Mouse (Mus musculus) retina, adult 2 months (tissue): ENCODE results near the gene Orai1.

Experiments used
- DNase-seq: peaks from one replicate; pipeline ENCODE4 v3.0.0-alpha.2; 2012; ENCODE audit warnings: low read depth, low spot score

Gene Orai1

DNA sequence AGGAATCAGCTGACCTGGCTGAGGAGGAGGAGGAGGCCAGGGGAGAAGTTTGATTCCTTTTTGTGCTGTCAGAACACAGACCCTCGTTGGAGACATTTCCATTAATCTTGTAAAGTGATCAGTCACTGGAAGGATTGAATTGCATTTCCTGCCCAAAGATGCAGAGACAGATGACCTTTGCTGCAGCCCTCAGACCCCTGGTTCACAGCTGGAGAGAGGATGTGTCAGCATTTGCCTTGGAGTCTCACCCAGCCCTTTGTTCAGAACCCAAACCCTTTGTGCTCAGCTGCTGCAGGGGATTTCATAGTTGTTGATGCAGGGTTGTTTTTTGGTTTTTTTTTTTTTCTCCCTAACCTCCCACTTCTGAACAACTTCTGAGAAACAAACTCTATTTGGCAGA lies 20.0 kb upstream of the Orai1 start:
- no peak for DNase-seq

DNA sequence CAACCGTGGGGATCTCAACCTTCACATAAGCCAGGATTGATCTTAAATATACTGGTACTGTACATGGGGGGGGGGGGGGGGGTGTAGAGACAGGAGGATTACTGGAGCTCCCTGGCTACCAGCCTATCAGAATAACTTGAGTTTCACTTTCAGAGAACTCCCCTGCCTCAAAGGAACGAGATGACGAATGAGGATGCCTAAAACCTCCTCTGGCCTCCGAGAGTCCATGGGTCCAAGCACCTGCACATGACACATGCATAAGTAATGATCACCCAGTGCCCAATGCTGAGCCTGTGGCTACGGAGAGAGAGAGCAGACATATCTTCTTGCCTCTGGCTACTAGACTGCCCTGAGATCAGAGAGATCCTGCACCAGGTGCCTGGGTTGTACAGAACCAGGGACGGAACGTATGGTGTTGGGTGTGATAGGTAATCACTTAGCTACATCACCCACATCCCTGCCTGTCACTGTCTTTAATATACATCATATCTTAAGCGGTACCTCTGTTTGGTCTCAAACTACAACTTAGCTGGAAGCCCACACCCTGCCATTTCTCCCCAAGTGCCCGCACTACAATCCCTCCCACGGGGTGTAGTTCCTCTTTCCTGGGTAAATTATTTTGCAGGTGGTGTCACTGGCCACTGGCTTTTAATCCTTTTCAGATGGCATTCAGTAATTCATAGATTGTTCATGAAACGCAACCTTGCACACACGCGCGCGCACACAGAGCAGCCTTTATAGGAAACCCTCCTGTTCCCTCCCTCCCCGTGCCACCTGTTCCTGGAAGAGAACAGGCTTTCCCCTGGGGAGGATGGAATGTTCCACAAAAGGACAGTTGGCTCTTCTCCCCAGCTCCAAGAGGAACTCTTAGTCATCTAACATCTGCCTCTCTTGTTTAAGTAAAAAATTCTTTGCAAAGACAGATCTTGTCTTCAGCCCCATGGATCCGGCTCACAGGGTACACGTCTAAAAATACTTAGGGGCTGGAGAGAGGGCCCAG lies 17.4 kb upstream of the Orai1 start:
- no peak for DNase-seq

DNA sequence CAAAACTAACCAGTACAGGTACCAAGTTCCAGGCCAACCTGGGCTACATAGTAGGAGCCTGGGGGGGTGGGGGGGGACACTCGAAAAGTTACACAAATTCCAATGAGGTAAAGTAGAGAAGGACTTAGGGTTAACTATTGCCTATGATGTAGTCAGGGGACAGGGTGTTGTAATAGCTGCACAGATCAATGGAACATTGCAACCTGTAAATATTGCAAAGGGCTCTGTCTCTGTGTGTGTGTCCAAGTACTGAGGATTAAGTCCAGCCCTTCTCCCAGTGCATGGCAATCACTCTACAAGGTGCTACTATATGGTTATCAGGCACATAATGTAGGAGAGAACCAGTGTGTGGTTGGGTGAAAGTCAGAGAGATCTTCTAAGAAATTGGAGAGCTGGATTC lies 14.0 kb upstream of the Orai1 start:
- DNase-seq = no peak

DNA sequence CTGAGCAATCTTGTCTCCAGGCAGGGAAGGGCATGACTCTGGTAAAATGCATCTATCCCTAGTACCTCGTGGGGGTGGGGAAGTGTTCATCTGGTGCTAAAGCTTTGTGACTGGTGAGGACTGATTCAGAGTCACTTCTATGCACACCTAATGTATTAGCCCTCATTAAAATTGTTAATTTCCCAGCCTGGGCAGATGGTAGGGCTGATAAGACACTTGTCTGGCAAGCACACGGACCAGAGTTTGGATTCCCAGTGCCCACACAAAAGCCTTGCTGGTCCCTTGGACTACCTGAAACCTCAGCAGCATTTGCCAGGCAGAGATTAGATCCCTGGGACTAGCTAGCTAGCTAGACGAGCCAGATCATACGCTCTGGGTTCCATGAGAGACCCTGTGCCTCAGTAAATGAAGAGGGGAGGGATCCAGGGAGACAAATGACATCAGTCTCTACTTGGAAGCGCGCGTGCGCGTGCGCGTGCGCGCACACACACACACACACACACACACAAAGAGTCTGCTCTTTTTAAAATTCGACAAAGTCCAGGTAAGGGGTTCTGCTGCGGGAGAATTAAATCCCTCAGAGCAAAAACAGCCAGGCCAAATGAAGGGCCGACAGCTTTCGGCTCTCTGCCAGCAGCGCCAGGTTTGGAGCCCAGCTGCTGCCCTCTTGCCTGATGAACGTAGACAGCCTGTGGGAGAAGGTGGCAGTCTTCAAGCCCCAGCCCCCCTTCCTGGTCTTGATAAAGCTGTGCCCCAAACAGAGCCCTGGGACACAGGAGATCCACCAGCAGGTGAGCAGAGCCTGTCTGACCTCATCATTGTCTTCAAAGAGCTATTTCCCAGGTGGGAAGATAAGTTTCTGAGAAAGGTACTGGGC lies 8.9 kb upstream of the Orai1 start:
- no peak for DNase-seq

DNA sequence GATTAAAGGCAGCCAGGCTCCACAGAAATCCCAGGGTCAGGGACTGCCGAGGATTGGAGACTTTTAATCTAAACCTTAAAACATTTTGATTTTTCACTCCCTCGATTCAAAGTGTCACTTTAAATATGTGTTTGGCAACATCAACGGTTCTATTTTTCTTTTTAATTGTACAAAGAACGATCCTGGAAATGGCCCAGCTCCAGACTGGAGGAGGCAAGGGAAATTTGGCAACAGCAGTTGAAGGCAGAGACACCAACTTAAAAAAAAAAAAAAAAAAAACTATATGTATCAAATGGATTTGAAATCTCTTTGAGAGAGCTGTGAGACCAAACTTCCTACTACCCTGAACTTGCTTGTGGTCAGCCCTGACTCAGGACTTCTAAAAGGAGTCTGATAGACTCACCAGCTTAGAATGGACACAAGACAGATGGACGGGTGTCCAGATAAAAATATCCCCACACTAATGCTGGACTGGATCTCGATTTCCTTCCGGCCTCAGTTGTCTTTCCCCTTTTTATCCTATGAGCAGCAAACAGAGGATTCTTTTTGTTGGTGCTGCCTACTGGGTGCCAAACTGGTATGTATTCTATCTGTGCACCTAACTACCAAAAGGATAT lies 5.9 kb upstream of the Orai1 start:
- no peak for DNase-seq

DNA sequence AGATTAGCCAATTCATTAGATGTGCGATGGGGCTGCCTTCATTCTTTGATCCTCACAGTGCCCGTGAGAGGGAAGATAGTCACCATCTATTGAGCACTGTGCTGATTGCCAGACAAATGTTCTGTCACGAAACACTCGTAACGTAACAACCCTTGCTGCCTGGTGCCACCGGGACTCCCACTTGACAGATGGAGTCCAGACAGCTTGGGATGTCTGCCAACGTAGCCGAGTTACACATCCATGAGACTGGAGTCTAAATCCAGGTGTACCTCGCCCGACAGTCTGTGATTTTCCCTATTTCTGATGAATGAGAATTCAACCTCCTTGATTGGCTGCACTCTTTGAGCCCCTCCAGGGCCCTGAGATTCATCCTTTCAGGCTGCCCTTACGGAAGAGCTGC lies 5.0 kb upstream of the Orai1 start:
- DNase-seq = no peak

DNA sequence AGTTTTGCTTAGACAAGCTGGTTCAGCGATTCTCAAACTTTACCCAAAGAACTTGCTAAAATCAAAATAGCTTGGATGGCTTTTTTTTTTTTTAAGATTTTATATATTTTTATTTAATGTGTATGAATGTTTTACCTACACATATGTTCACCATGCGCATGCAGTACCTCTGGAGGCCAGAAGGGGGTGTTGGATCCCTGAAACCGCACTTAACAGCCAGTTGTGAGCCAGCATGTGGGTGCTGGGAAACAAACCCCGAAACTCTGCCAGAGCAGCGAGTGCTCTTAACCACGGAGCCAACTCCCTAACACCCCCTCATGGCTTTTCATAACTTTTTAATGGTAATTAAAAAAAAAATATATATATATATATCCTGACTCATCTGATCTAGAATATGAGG lies 4.1 kb upstream of the Orai1 start:
- no peak for DNase-seq

DNA sequence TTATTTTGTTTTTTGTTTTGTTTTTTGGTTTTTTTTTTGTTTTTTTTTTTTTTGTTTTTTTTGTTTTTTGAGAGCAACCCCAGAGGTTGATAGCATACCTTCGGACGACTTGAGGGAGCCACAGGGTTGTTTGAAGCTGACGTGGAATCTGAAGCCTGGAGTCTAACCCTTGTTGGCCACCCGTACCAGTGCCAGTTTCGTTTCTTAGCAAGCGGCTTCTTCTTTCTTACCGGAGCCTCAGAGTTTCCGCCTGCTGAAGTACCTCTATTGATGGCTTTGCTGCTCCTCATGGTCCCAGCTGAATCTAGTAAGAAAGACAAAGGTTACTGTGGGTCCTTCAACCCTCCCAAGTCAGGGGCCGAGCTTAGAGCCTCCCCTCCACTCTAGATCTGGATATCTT lies 3.2 kb upstream of the Orai1 start:
- DNase-seq = no peak

DNA sequence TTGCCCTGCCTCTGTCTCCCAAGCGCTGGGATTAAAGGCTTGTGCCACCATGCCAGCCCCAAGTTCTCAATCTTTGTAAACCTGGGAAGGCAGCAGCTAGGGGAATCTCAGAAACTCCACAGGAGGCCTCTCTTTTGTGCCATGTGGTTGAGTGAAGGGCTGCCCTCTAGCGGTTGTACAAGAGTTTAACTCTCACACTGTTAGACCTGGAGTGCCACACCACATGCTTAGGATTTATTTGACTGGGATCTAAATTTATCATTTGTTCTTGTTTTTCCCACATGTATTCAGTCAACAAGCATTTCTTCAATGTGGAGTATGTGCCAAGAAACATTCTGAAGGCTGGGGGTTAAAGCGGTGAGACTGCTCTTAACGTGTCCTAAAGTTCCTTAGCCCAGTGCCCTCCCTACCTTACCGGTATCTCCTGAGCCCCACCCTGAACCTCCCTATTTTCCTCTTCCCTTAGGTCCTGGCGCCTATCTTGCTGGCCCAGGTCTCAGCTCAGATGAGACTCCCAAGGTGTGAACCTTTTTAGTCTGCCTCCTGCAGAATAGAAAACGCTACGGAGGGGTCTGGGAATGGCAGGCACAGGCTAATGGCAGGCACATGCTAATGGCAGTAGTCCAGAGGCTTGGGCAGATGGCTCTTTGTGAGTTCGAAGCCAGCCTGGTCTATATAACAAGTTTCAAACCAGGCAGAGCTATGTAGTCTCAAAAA lies 1.1 kb upstream of the Orai1 start:
- DNase-seq = no peak

DNA sequence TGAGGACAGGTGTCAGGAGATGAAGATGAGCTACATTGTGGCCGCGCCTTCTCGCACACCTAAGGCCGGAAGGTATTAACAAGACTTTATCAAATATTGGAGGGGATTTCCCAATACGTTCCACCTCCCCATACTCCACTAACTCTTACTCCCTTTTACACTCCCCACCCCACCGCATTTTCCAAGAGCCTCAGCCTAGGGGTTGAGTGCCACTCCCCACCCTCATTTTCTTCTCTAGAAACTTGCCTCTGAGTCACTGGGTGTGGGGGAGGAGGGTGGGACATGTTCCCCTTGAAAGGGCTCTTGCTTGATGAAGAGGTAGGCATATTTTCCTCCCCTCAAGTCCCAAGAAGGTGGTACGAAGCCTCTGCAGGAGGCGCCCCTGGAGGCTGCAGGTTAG lies 1.0 kb downstream of the Orai1 start:
- no peak for DNase-seq

DNA sequence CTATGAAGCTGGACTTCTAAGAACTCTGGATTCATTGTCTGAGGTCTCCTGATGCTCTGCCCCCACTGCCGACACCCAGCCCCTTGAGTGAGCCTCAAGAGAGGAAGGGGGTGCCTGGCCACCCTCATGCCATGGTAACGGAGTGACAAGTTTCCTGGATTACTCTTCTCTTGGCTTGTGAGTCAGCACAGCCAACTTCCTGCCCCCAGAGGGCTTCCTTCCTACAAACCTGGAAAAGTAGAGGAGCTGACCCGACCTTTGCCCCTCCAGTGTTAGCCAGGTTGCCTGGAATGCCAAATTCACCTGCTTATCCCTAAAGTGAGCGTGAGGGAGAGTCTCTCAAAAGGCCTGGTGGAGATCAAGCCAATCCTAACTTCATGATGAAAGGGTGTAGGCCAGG lies 2.6 kb downstream of the Orai1 start:
- no peak for DNase-seq

DNA sequence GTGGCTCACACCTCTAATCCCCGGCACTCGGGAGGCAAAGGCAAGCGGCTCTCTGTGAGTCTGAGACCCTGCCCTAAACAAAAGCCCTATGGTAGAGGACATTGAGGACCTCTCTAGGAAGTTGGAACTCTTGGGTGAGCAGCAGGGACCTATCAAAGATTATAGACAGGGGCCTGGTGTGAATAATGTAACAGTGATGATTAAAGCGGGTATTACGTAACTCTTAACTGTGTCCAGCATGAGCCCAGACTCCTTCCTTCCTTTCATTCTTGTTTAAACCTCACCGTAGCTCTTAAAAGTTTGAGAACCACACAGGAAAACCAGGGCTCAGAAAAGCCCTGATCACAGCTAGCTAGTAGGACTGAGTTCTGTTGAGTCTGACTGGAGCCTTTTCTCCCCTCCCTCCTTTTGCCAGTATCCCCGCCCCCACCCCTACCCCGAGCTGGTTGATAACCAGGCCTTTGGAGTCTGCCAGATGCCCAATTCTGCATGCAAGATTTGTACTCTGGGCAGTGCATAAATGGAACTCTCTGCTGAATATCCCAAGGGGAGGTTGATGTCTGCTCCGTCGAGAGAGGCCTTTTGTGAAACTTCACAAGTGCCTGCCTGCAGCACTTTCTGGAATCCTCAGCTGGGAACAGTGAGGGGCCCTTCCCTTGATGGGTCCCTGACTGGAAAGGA lies 4.6 kb downstream of the Orai1 start:
- no peak for DNase-seq

DNA sequence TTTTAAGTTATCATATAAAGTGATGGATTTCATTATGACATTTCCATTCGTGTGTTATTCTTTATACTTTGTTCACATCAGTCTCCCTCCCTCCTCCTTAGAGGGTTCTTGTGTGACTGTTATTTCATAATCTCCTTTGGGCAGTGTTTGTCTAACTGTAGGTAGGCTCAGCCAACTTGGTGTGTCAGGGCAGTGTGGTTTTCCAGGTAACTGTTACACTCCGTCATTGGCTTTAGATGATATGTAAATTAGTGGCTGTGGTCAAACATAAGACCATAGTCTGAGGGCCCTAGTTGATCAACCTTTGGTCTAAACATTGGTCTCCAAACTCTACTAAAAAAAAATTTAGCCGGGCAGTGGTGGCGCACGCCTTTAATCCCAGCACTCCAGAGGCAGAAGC lies 5.6 kb downstream of the Orai1 start:
- no peak for DNase-seq

DNA sequence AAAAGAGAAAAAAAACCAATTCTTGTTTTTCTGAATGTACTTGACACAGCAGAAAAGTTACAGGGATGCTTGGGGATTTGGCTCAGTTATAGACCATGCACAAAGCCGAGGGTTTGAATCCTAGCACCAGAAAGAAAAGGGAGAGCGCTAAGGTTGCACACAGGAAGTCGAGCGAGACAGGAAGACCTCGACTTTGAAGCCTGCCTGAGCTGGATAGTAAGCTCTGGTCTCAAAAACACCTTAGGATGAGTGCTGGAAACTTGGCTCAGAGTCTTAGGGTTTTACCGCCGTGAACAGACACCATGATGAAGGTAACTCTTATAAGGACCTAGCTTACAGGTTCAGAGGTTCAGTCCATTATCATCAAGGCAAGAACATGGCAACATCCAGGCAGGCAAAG lies 6.6 kb downstream of the Orai1 start:
- DNase-seq = no peak

DNA sequence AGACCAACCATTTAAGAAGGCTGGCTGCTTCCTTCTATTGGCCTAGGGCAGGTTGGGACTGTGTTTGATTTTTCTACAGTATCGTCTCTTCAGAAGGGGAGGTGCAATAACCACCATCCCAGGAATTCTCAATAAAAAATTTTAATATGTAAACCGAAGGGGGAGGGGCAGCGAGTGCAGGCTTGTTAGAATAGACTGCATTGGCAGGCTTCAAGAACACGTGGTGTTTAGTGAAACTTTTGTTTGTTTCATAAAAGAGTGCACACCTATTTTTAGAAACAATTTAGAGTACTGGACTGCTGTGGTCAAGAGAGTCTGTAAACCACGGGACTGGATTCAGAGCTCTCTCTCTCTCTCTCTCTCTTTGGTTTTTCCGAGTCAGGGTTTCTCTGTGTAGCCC lies 8.2 kb downstream of the Orai1 start:
- DNase-seq = no peak

DNA sequence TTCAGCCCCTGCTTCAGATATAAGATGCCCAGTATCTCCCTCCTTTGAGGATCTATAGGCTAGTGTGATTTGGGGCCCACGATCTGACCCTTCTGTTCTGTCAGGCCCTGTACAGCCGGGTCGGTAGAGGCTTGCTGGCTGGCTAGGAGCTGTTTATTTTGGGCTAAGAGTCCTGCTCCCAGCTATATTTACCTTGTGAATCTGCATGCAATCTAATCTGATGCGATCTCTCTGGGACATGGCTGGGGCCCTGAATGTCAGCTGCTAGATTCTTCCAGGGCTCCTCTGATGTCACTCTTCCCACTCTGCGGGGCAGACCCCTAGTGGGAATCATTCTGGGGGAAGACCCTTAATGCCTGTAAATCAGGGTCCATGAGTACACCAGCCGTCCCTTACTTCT lies 9.4 kb downstream of the Orai1 start:
- no peak for DNase-seq

DNA sequence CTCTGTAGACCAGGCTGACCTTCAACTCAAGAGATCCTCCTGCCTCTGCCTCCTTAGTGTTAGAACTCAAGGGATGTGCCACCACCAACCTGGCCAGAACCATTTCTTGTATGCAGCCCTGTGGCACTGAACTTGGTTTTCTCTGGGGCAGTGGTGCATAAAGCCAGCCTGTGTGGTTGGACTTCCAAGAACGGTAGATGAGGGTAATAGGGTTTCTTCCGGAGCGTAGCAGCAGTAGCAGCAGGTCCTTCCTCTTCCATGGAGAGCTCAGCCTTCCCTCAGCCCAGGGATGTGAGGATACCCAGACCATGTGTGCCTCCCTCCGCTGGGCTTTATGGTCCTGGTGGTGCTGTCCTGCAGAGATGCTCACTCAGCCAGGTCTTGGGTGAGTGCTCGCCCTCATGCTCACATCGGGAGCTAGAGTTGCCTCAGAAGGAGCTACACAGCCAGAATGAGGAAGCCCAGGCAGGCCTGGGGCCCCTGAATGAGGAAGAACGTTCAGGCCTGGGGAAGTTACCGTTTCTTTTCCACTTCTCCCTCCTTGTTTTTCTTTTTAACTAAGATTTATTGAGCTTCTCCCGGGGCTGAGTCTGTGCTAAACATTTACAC lies 10.2 kb downstream of the Orai1 start:
- no peak for DNase-seq

DNA sequence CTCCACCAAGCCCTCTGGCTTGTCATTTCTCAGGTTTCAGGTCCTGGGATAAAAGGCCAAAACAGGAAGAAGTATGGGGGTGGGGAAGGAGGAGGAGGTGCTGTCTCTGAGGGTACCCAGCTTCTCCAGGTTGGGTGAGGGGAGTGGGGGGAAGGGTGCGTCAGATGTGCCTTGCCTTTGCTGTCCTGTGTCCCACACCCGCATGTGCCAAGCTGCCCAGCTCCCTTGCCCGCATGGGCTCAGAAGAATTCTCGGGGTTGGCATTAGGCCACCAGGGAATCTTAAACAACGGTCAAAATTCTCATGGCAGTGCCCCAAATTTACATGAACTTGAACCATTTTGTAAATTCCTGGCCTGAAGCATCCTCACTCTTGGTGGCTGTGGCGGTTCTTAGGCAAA lies 11.5 kb downstream of the Orai1 start:
- no peak for DNase-seq

DNA sequence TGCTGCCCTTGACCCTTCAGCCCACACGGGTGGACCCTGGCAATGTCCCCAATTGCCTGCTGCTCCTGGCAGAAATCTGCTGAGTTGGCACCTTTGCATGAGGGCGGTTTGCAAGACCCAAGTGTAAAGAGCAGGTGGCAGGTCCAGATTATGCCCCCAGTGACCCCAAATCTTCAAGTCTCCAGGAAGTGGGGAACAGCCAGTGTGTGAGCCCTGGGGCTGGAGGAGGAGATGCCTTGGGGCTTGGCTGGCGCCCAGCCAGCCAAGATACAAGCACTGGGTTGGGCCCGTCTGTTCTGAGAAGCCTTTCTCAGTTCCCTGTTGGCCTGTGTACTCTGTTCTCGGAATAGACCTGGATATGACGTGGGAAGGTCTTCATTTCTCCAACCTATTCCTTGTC lies 12.6 kb downstream of the Orai1 start:
- no peak for DNase-seq

DNA sequence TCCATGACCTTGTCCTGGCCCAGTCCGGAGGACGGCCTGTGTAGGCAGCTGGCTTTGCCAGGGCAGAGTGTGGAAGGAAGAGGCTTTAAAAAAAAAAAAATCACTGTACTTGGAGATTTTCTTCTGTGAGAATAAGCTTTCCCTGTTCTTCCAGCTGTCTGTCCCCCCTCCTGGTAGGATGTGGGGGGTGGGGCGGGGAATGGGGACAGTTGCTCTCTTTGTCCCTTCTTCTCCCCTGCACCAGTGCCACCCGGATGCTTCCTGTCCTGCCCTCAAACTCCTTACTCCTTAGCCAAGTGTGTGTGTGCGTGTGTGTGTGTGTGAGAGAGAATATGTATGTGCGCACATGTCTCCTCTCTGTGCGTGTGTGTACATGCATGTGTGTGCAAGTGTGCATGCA lies 14.9 kb downstream of the Orai1 start:
- no peak for DNase-seq

DNA sequence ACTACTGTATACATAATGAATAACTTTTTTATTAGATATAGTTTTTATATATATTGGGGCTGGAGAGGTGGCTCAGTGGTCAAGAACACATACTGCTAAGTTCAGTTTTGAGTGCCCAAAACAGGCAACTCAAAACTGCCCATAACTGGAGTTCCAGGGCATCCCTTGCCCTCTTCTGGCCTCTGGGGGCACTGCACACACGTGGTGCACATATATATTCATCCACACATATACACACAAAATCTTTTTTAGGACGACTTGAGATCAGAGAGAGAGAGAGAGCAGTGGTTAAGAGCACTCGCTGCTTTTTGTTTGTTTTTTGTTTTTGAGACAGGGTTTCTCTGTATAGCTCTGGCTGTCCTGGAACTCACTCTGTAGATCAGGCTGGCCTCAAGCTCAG lies 16.4 kb downstream of the Orai1 start:
- no peak for DNase-seq
